Mouse (Mus musculus) kidney, adult 2 months (tissue): ENCODE results near the gene Tmx2.

Source experiments
- CTCF ChIP-seq: fragments of 200-500 bp; conservative IDR thresholded peaks from 2 replicates; pipeline ENCODE4 v1.5.1; 2011; ENCODE audit warnings: low read depth, mild to moderate bottlenecking, control low read depth, low read length, moderate library complexity, mixed read lengths; ENCODE audit not compliant: insufficient read depth, insufficient read length
- POLR2A ChIP-seq: fragments of 200-500 bp; IDR thresholded peaks from one replicate; pipeline ENCODE4 v1.6.1; 2011; ENCODE audit warnings: low read depth, low read length, control low read depth

DNA sequence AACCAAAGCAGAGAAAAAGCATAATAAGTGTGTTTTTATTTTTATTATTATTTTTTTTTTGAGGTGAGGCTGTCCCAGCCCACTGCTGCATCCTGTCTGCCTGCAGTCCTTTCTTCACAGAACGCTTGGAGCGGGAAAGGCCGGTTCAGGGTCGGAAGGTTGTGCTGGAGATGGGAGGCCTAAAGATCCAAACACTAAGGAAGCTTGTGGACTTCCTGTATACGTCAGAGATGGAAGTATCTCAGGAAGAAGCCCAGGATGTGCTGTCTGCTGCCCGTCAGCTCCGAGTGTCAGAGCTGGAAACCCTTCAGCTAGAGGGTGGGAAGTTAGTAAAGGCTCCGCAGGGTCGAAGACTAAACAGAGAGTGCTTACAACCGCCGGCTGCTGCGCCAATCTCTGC is 12.9 kb downstream of the Tmx2 start:
- no peak for TF ChIP-seq CTCF
- no peak for TF ChIP-seq POLR2A
